Mouse (Mus musculus): ENCODE results near the gene Proser2. TPM values are rescaled to one million over a fixed set of nuclear protein-coding genes. Genes with fewer than 3 reads are reported as not detected.
A peak's percentile ranks its signal among the peaks of the same experiment; 100 is the strongest.

Gene Proser2
- 4.7 and 5.6 TPM in 2 replicates for polyA plus RNA-seq (2015; fragmentation: Nextera tagmentation; extraction: Ambion mirVana)

DNA sequence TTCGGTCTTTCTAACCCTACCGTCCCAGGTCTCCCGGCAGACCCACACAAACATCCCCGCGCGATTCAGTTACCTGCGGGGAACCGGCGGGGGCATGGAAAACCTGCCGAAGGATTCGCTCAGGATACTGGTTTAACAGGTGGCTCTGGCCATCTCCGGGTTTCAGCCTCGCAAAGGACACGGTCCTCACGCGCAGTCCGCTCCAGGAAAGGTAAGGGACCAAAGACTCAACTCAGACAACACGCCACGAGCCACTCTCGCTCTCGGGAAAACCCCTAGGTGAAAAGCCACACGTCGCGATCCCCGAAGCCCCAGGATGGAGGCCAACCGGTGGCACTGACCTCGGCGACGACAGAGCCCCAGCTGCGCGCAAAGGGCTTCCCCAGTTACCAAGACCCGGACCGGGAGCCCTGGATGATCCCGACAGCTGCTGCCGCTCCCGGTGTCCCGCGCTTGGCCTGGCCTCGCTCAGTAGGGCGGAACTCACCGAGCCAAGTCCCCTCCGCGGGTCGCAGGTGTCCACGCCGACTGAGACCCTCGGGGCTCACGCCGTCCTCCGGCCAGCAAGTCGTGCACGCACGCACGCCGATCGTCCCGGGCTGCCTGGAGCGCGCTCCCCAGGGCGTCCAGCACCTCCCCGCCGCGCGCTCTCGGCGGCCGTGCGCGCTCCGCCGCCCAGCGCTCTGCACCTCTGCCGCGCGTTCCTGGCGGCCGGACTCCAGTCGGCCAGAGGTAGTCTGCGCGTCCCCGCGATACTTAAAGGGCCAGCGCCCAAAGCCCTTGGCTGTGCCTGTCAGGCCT, at the start of gene Proser2:
TSS of gene Proser2 (minus strand) at position 657 of the 801 bp plus-strand sequence.
- Histone ChIP-seq H3K36me3 (no peaks in the 10 kb centered on the region), H3K4me1 (replicated peaks) (peaks cover 8% of the 10 kb centered on the region; the same call in 1 of the 2 replicates), H3K4me3 (peak within 1 kb of the TSS; percentile 63), H3K9me3 (no peaks in the 10 kb centered on the region), H3K4me2 (peak within 1 kb of the TSS; percentile 92), H3K27ac (replicated peaks) (no peak within 1 kb of the TSS), H3K9ac (peak within 1 kb of the TSS; percentile 70), H3K27me3 (peaks cover 36% of the 10 kb centered on the region)
- peak; percentile 93 for ATAC-seq (ENCODE audit: low read depth)
- under 1% methylated on average over 83 of the region's 83 CpGs for WGBS

DNA sequence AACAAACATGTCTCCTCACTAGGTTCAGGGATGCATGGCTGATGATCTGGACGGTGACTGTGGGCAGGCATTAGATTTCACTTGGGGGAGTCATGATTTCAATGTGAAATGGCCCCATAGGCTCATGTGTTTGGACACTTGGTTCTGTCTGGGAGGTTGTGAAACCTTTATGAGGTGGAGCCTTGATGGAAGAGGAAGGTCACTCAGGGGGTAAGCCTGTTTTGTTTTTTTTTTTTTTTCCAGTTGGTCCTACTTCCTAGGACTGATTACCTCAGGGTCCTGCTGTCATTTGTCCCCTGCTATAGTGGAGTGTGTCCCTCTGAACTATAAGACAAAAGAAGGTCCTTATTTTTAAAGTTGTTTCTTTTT, 49.7 kb upstream of the Proser2 start:
- 79% methylated on average over 1 of the region's 1 CpGs for WGBS
- no peak for ATAC-seq (ENCODE audit: low read depth)
- H3K9me3 ChIP-seq: 0 out of 2 replicates have a peak, but pooled peaks cover 4% of the 10 kb centered on the region

DNA sequence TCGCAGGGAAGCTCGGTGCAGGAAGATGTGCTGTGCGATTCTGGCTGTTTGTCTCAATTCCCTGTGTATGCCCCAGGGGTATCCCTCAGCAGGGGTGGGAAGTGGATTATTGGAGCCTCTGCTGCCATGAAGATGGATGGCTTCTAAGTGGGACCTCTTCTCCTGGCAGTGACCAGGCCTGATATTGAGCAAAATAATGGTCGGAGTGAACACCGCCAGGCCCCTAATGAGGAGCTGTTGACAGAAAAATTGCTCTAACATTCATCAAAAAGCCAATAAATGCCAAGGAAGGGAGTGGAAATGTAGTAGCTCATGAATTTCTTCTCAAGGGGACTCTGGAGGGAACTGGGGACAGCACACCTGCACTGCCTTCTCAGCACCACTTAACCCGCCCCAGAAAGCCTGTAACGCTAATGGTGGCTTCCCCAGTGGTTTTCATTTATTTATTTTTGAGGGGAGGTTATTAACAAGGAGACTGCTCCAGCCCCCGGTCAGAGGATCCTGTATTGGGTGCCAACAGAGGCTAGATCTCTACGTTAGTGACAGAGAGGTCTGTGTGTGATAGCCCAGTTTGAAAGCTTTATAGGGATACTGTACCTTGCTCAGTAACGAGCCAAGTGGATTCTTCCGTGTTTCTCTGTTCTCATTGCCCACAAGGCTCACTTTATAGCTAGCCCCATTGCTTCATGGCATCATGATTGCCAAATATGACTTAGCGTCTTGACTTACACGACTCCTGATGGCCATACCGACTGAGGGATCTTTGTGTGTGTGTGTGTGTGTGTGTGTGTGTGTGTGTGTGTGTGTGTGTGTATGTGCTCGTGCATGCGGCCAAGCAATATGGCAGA, 49.1 kb upstream of the Proser2 start:
- Histone ChIP-seq H3K4me1 (replicated peaks) (peaks cover 10% of the 10 kb centered on the region), H3K9me3 (no peaks in the 10 kb centered on the region), H3K36me3 (no peaks in the 10 kb centered on the region), H3K27me3 (no peaks in the 10 kb centered on the region), H3K4me3 (no peak overlapping the region), H3K4me2 (no peak overlapping the region), H3K27ac (replicated peaks) (no peak overlapping the region; the same call in 1 of the 2 replicates), H3K9ac (no peak overlapping the region)
- 60% methylated on average over 16 of the region's 16 CpGs for WGBS
- peak; percentile 64; the same call in 1 of the 2 replicates for ATAC-seq (ENCODE audit: low read depth)

More for the DNA sequence above, 49.7 kb upstream of the Proser2 start:
- Histone ChIP-seq H3K4me2 (no peak overlapping the region), H3K4me3 (no peak overlapping the region), H3K27me3 (no peaks in the 10 kb centered on the region), H3K36me3 (no peaks in the 10 kb centered on the region), H3K9ac (no peak overlapping the region), H3K4me1 (replicated peaks) (peaks cover 10% of the 10 kb centered on the region), H3K27ac (replicated peaks) (no peak overlapping the region)

DNA sequence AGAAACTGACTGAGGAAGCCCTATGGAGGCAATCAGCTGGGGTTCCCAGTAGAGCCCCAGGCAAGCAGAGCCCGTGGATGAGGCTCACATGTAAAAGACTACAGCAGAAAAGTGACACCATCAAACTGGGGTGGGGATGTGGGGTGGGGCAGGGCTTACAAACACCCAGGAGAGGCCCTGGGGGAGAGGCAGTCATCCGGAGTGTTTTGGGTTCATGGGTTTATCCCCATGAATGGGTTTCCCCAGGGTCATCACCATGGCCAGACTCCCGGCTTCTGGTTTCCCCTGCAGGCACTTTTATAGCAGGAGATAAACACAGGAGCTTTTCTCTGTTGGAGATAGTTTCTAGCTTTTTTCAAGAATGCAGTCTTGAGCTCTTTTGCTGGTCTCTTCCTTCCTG, 43.0 kb upstream of the Proser2 start:
- Histone ChIP-seq H3K36me3 (no peaks in the 10 kb centered on the region), H3K9ac (no peak overlapping the region), H3K27me3 (no peaks in the 10 kb centered on the region), H3K4me3 (no peak overlapping the region), H3K9me3 (no peaks in the 10 kb centered on the region), H3K4me2 (no peak overlapping the region), H3K4me1 (replicated peaks) (no peaks in the 10 kb centered on the region), H3K27ac (replicated peaks) (no peak overlapping the region)
- ATAC-seq (ENCODE audit: low read depth): no peak
- 57% methylated on average over 3 of the region's 3 CpGs for WGBS

DNA sequence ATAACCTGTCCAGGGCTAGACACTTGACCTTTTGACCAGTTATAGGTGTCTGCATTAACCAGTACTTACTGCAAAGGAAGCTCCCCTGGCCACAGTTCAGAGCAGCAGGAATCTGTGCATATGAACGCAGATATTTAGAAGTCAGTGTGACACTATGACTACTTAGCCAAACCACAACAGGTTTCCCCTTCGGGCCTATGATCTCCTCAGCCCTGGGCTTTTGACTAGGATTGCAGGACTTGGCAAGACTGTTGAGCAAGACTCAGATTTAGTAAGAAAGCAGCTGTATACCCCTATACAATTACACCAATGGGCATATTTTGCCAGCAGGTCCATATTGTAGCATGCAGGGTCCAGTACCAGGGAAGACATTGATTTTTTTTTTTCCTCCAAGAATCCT, 38.5 kb upstream of the Proser2 start:
- H3K4me3 ChIP-seq: no peak overlapping the region
- H3K27me3 ChIP-seq: no peaks in the 10 kb centered on the region
- no peaks in the 10 kb centered on the region for H3K4me1 ChIP-seq (replicated peaks)
- 83% methylated on average over 2 of the region's 2 CpGs for WGBS
- no peak overlapping the region for H3K9ac ChIP-seq
- H3K27ac ChIP-seq (replicated peaks): no peak overlapping the region
- ATAC-seq (ENCODE audit: low read depth): no peak
- no peaks in the 10 kb centered on the region for H3K36me3 ChIP-seq
- H3K4me2 ChIP-seq: no peak overlapping the region
- no peaks in the 10 kb centered on the region for H3K9me3 ChIP-seq

DNA sequence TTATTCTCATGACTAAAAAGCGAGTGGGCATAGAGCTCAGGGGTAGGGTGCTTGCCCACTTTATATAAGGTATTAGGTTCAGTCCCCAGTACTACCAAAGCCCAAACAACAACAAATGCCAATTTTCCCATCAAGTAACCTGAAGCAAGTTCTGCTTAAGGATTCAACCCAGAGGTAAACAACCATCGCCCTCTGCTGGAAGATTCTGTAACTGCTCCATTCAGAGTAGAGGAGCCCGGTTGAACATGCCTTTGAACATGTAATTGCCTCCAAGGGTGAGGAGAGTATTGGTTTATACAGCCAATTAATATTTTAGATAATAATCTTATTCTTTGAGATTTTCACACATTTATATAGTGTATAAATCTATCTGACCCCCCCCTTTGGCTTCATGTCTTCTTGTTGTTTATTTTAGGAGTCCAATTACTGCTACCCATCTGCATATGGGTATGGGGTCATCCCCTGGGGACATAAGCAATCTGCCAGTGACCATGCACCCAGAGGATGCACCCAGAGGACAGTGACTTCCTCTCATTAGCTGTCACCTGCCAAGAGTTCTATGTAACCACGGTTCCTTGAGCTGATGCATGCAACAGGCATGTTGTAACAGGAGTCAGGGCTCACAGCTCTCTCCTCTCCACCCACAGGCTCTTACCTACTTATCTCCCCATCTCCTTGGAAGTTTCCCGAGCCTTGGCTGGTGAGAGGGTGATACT, 38.0 kb upstream of the Proser2 start:
- Histone ChIP-seq H3K27me3 (no peaks in the 10 kb centered on the region), H3K4me2 (no peak overlapping the region), H3K27ac (replicated peaks) (no peak overlapping the region), H3K9ac (no peak overlapping the region), H3K9me3 (no peaks in the 10 kb centered on the region), H3K4me3 (no peak overlapping the region), H3K36me3 (no peaks in the 10 kb centered on the region), H3K4me1 (replicated peaks) (no peaks in the 10 kb centered on the region)
- peak; percentile 67; the same call in 1 of the 2 replicates for ATAC-seq (ENCODE audit: low read depth)
- 31% methylated on average over 5 of the region's 5 CpGs for WGBS

DNA sequence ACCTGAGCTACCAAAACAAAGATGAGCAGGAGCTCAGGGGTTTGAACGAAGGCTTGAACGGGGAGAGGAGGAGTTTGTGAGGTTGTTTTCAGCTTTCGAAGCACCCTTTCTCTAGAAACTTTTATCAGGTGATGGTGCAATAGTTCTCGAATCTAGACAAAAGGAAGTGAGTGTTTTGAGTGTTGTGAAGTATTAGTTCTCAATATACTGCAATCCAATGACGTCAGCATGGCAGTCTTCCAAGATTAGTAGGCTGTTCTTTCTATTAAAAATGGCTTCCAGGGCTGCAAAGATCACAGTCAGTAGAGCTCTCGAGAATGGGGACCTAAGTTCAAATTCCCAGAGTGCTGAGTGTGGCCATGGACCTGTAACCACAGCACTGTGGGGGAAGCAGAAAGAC, 35.8 kb upstream of the Proser2 start:
- no peak overlapping the region for H3K27ac ChIP-seq (replicated peaks)
- WGBS: 82% methylated on average over 6 of the region's 6 CpGs
- H3K9ac ChIP-seq: no peak overlapping the region
- no peak overlapping the region for H3K4me3 ChIP-seq
- no peaks in the 10 kb centered on the region for H3K27me3 ChIP-seq
- H3K9me3 ChIP-seq: no peaks in the 10 kb centered on the region
- H3K4me2 ChIP-seq: no peak overlapping the region
- H3K36me3 ChIP-seq: no peaks in the 10 kb centered on the region
- no peak for ATAC-seq (ENCODE audit: low read depth)
- H3K4me1 ChIP-seq (replicated peaks): no peaks in the 10 kb centered on the region

DNA sequence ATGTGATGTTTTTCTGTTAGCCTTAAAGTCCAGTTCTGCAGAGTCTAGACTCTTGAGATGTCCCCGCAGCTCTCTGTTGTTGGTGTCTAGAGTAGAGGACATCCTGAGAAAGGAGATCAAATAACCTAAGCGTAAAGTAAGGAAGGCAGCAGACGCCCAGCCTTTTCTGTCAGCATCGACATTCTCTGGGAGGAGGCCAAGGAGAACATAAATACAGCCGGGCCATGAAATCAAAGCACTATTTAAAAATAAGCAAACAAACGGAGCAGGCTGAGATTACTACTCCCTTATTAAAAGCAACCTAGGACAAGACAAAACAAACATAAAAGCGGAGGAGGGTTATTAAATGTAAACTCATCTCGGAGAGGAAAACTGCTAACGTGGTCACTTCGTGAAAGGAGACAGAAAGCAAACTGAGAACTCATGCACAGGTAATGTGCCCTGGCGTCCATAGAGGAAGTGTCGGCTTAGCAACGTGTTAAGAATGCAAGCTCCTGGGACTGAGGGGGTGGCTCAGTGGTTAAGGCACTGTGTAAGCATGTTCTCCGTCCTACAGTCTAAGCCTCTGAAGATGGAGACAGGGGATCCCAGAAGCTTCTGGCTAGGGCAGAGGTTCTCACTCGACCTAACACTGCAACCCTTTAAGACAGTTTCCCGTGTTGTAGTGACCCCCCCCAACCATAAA, 34.7 kb upstream of the Proser2 start:
- Histone ChIP-seq H3K4me1 (replicated peaks) (no peaks in the 10 kb centered on the region), H3K9ac (no peak overlapping the region), H3K27me3 (no peaks in the 10 kb centered on the region), H3K4me2 (no peak overlapping the region), H3K36me3 (no peaks in the 10 kb centered on the region), H3K4me3 (no peak overlapping the region), H3K27ac (replicated peaks) (0 out of 2 replicates have a peak overlapping the region, but pooled peaks have one; percentile 28), H3K9me3 (no peaks in the 10 kb centered on the region)
- ATAC-seq (ENCODE audit: low read depth): no peak
- 72% methylated on average over 16 of the region's 16 CpGs for whole genome bisulfite sequencing

DNA sequence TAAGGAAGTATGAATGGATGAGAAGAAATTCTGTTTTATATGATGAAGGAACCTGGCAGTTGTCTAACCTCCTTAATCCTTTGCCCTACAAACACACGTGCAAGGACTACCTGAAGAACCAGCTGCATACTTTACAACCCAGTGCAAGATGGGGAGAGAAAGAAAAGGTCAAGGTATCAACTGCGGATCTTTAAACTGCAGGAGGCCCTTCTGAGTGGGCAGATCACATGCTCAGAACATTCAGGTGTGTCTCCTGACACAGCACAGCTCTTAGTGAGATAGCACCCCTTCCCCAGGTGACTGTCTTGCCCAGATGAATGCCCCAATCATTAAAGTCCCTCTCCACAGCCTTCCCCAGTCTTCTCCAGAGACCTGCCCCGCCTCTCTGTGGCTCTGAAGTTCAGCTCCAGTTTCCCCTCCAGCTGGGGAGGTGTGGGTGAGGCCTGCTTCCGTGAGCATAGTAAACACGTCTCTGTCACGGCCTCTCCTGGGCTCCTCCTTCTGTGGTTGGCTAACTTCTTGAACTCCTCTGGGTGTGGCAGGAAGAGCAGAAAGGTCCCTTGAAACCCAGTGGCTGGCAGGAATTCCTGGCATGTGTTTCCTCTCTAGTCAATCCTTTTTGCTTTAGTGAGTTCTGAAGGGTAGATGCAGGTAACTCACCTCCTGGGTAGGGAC, 32.5 kb upstream of the Proser2 start:
- H3K4me2 ChIP-seq: no peak overlapping the region
- no peaks in the 10 kb centered on the region; the same call in 1 of the 2 replicates for H3K4me1 ChIP-seq (replicated peaks)
- 61% methylated on average over 6 of the region's 6 CpGs for WGBS
- no peaks in the 10 kb centered on the region for H3K36me3 ChIP-seq
- no peak overlapping the region for H3K9ac ChIP-seq
- H3K27me3 ChIP-seq: no peaks in the 10 kb centered on the region
- ATAC-seq (ENCODE audit: low read depth): no peak
- H3K4me3 ChIP-seq: no peak overlapping the region
- H3K27ac ChIP-seq (replicated peaks): no peak overlapping the region
- no peaks in the 10 kb centered on the region for H3K9me3 ChIP-seq

DNA sequence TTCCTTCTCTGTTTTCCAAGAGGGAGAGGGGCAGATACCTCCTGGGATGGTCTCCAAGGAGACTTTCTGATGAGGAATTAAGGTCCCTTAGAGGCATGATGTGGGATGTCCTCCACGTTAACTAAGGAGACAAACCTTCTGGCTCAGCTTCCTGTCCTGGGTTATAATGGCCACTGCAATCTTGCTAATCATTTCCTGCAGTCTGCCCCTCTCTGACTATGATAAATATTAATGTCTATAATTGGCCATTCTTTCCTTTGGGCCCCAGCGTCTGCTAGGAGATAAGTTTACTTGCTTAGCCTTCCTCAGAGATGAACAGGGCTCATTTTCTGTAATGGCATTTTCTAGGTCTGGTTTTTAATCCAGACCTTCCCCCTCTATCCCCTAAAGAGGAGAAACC, 29.7 kb upstream of the Proser2 start:
- no peak for ATAC-seq (ENCODE audit: low read depth)
- no peaks in the 10 kb centered on the region; the same call in 1 of the 2 replicates for H3K4me1 ChIP-seq (replicated peaks)
- no peak overlapping the region for H3K27ac ChIP-seq (replicated peaks)
- no peak overlapping the region for H3K9ac ChIP-seq
- no peaks in the 10 kb centered on the region for H3K36me3 ChIP-seq
- WGBS: 61% methylated on average over 2 of the region's 2 CpGs
- H3K27me3 ChIP-seq: no peaks in the 10 kb centered on the region; the same call in 1 of the 2 replicates
- H3K4me2 ChIP-seq: no peak overlapping the region
- no peaks in the 10 kb centered on the region for H3K9me3 ChIP-seq
- H3K4me3 ChIP-seq: no peak overlapping the region

DNA sequence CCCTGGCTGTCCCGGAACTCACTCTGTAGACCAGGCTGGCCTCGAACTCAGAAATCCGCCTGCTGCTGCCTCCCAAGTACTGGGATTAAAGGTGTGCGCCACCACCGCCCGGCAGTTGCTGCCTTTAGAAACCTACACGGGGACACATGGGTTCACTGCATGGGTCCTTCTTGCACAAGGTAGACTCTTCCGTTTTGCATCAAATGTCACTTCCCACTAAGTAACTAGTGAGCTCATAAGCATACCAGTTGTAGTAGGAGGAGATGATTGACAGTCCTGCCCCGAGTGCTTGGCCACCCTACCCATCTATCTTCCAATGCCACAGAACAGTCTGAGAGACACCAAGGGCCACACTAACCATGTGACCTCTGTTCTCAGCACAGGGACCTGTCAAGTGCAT, 29.2 kb upstream of the Proser2 start:
- Histone ChIP-seq H3K27ac (replicated peaks) (no peak overlapping the region), H3K9ac (no peak overlapping the region), H3K27me3 (no peaks in the 10 kb centered on the region; the same call in 1 of the 2 replicates), H3K4me2 (no peak overlapping the region), H3K9me3 (no peaks in the 10 kb centered on the region), H3K4me3 (no peak overlapping the region), H3K4me1 (replicated peaks) (no peaks in the 10 kb centered on the region; the same call in 1 of the 2 replicates), H3K36me3 (no peaks in the 10 kb centered on the region)
- 91% methylated on average over 9 of the region's 9 CpGs for WGBS
- ATAC-seq (ENCODE audit: low read depth): no peak
